Mouse (Mus musculus): ENCODE measurements at regions not wholly inside any gene's neighbourhood (a gene's known extent, or its start where the extent isn't known, plus 50 kb on each side); places are given as distances from the start of the nearest gene placed in this dataset.

- DNase-seq (ENCODE audit: low read depth, low spot score) = no peak
- no peaks in the 10 kb centered on the region for H3K36me3 ChIP-seq (ENCODE audit: control insufficient read depth in 1 of 2, insufficient read depth in 2 of 2, low read length in 2 of 2)
- TF ChIP-seq POLR2AphosphoS2 (IDR thresholded peaks at IDR 0.05; ENCODE audit: low read length) = no peak
- TF ChIP-seq SMC3 (IDR thresholded peaks at IDR 0.05; ENCODE audit: low read depth, low read length) = no peak
- TF ChIP-seq E2F4 (IDR thresholded peaks at IDR 0.05; ENCODE audit: borderline replicate concordance, low read depth, low read length) = no peak
- TF ChIP-seq NELFE (IDR thresholded peaks at IDR 0.05; ENCODE audit: low read depth, low read length) = no peak
- TF ChIP-seq KAT2A (conservative IDR thresholded peaks at IDR 0.05; ENCODE audit: low read depth, low read length) = no peak
- no peak overlapping the region for H3K4me3 ChIP-seq (ENCODE audit: control insufficient read depth in 1 of 2, insufficient read depth in 1 of 2, low read depth in 2 of 2, low read length in 2 of 2)
- H3K27ac ChIP-seq (ENCODE audit: control insufficient read depth, low read depth, low read length) = no peak overlapping the region
- no peaks in the 10 kb centered on the region for H3K79me2 ChIP-seq (ENCODE audit: control insufficient read depth, insufficient read depth, low read length, poor library complexity)
- 0 out of 4 replicates have a peak, but pooled peaks cover 0 to 2% of the 10 kb centered on the region in 2 experiments for H3K27me3 ChIP-seq (ENCODE audit: control insufficient read depth in 1 of 2, insufficient read depth in 2 of 2, low read length in 2 of 2)
- no peaks in the 10 kb centered on the region for H3K4me1 ChIP-seq (ENCODE audit: control insufficient read depth in 1 of 2, insufficient read depth in 2 of 2, low read length in 2 of 2)
- no peak overlapping the region for H3K9ac ChIP-seq (ENCODE audit: control insufficient read depth, low read depth, low read length, poor library complexity, severe bottlenecking)
- no peaks in the 10 kb centered on the region for H3K9me3 ChIP-seq (replicated peaks; ENCODE audit: insufficient read depth, low read length)
Observed at GRCm38 (mm10) chr4:105364496-105364895, 207.3 kb downstream of the Plpp3 start.

- Histone ChIP-seq H3K79me2 (ENCODE audit: control insufficient read depth, insufficient read depth, low read length, poor library complexity) (no peaks in the 10 kb centered on the region), H3K9me3 (replicated peaks; ENCODE audit: insufficient read depth, low read length) (no peaks in the 10 kb centered on the region), H3K9ac (ENCODE audit: control insufficient read depth, low read depth, low read length, poor library complexity, severe bottlenecking) (no peak overlapping the region), H3K4me3 (ENCODE audit: control insufficient read depth in 1 of 2, insufficient read depth in 1 of 2, low read depth in 2 of 2, low read length in 2 of 2) (no peak overlapping the region), H3K36me3 (ENCODE audit: control insufficient read depth in 1 of 2, insufficient read depth in 2 of 2, low read length in 2 of 2) (no peaks in the 10 kb centered on the region), H3K27ac (ENCODE audit: control insufficient read depth, low read depth, low read length) (no peak overlapping the region), H3K27me3 (ENCODE audit: control insufficient read depth in 1 of 2, insufficient read depth in 2 of 2, low read length in 2 of 2) (0 out of 4 replicates have a peak, but pooled peaks cover 0 to 2% of the 10 kb centered on the region in 2 experiments), H3K4me1 (ENCODE audit: control insufficient read depth in 1 of 2, insufficient read depth in 2 of 2, low read length in 2 of 2) (no peaks in the 10 kb centered on the region)
- no peak for TF ChIP-seq SIN3A (IDR thresholded peaks at IDR 0.05; ENCODE audit: low read length)
- no peak for TF ChIP-seq RCOR1 (IDR thresholded peaks at IDR 0.05; ENCODE audit: low read depth, low read length)
- no peak for TF ChIP-seq CTCF (IDR thresholded peaks at IDR 0.05 in 2 of 3, conservative IDR thresholded peaks at IDR 0.05 in 1 of 3; ENCODE audit: control insufficient read depth in 1 of 3, insufficient read depth in 1 of 3, low read depth in 2 of 3, low read length in 3 of 3, poor library complexity in 1 of 3, severe bottlenecking in 1 of 3)
- no peak for TF ChIP-seq TCF12 (IDR thresholded peaks at IDR 0.05; ENCODE audit: low read depth, low read length)
- DNase-seq (ENCODE audit: low read depth, low spot score) = no peak
Observed at GRCm38 (mm10) chr4:105365076-105365475, 207.9 kb downstream of the Plpp3 start.

GRCm38 (mm10) chr4:105376591-105376990 is 219.4 kb downstream of the Plpp3 start:
- DNase-seq (ENCODE audit: low read depth, low spot score) = no peak
- TF ChIP-seq CHD1 (IDR thresholded peaks at IDR 0.05; ENCODE audit: low read depth, low read length) (no peak), ZC3H11A (IDR thresholded peaks at IDR 0.05; ENCODE audit: low read depth, low read length) (no peak), POLR2AphosphoS2 (IDR thresholded peaks at IDR 0.05; ENCODE audit: low read length) (no peak), MAFK (IDR thresholded peaks at IDR 0.05; ENCODE audit: borderline replicate concordance, low read depth, low read length) (no peak), BHLHE40 (IDR thresholded peaks at IDR 0.05; ENCODE audit: borderline replicate concordance, low read depth, low read length) (no peak), HCFC1 (IDR thresholded peaks at IDR 0.05; ENCODE audit: low read depth, low read length) (no peak), ZKSCAN1 (IDR thresholded peaks at IDR 0.05; ENCODE audit: low read depth, low read length) (no peak), POLR2AphosphoS5 (IDR thresholded peaks at IDR 0.05; ENCODE audit: borderline replicate concordance, low read depth, low read length) (no peak), RCOR1 (IDR thresholded peaks at IDR 0.05; ENCODE audit: low read depth, low read length) (no peak)

More at GRCm38 (mm10) chr4:105376591-105376990, 219.4 kb downstream of the Plpp3 start:
- Histone ChIP-seq H3K4me3 (ENCODE audit: control insufficient read depth in 1 of 2, insufficient read depth in 1 of 2, low read depth in 2 of 2, low read length in 2 of 2) (no peak overlapping the region), H3K4me1 (ENCODE audit: control insufficient read depth in 1 of 2, insufficient read depth in 2 of 2, low read length in 2 of 2) (no peaks in the 10 kb centered on the region), H3K79me2 (ENCODE audit: control insufficient read depth, insufficient read depth, low read length, poor library complexity) (no peaks in the 10 kb centered on the region), H3K9me3 (replicated peaks; ENCODE audit: insufficient read depth, low read length) (no peaks in the 10 kb centered on the region), H3K27ac (ENCODE audit: control insufficient read depth, low read depth, low read length) (no peak overlapping the region), H3K9ac (ENCODE audit: control insufficient read depth, low read depth, low read length, poor library complexity, severe bottlenecking) (no peak overlapping the region), H3K36me3 (ENCODE audit: control insufficient read depth in 1 of 2, insufficient read depth in 2 of 2, low read length in 2 of 2) (no peaks in the 10 kb centered on the region), H3K27me3 (ENCODE audit: control insufficient read depth in 1 of 2, insufficient read depth in 2 of 2, low read length in 2 of 2) (no peaks in the 10 kb centered on the region)
